Mouse (Mus musculus) erythroblast, embryonic 14.5 days (primary cell): ENCODE measurements around the gene St3gal5.
"Not testable (repeated sequence)": the region's sequence is repeated elsewhere in the genome, so short reads cannot be mapped to it uniquely, and the experiment has no call there.

Source experiments
- GATA1 ChIP-seq: IDR thresholded peaks from 2 replicates; pipeline ENCODE4 v1.6.1; 2012; ENCODE audit warnings: low read length, inconsistent platforms, mixed read lengths
- TAL1 ChIP-seq: IDR thresholded peaks from 3 replicates; pipeline ENCODE4 v1.6.1; 2012; ENCODE audit warnings: low read length, inconsistent platforms, mixed read lengths

GRCm38 (mm10) chr6:72060677-72061076, 36.7 kb upstream of the St3gal5 start:
- TF ChIP-seq GATA1, TAL1: not testable (repeated sequence)
